Mouse (Mus musculus): ENCODE measurements at regions not wholly inside any gene's neighbourhood (a gene's known extent, or its start where the extent isn't known, plus 50 kb on each side); places are given as distances from the start of the nearest gene placed in this dataset.

- Histone ChIP-seq H3K4me1 (replicated peaks; ENCODE audit: control insufficient read depth, insufficient read depth) (0 out of 2 replicates have a peak, but pooled peaks cover 4% of the 10 kb centered on the region), H3K36me3 (ENCODE audit: control insufficient read depth, insufficient read depth, low read length) (no peaks in the 10 kb centered on the region), H3K4me3 (ENCODE audit: low read depth, low read length) (no peak overlapping the region), H3K27ac (replicated peaks) (no peak overlapping the region), H3K9ac (ENCODE audit: low read length) (no peak overlapping the region), H3K4me2 (replicated peaks; ENCODE audit: low read depth) (no peak overlapping the region), H3K27me3 (ENCODE audit: control insufficient read depth, insufficient read depth, low read length) (no peaks in the 10 kb centered on the region), H3K9me3 (ENCODE audit: control insufficient read depth, low read length) (no peaks in the 10 kb centered on the region)
- TF ChIP-seq EP300 (optimal IDR thresholded peaks at IDR 0.05) (no peak), CTCF (IDR thresholded peaks at IDR 0.05; ENCODE audit: low read depth) (no peak)
- ATAC-seq (ENCODE audit: low FRiP score, low TSS enrichment): no peak
- 66% methylated on average over 5 of the region's 5 CpGs for WGBS
- no peak for DNase-seq (ENCODE audit: low spot score)
These were observed 197.8 kb upstream of the Kbtbd8 start for GRCm38 (mm10) chr6:94919194-94919743.

GRCm38 (mm10) chr6:94915842-94916620, 201.0 kb upstream of the Kbtbd8 start:
- no peaks in the 10 kb centered on the region for H3K9me3 ChIP-seq (ENCODE audit: control insufficient read depth, low read length)
- H3K36me3 ChIP-seq (ENCODE audit: control insufficient read depth, insufficient read depth, low read length): no peaks in the 10 kb centered on the region
- TF ChIP-seq CTCF (IDR thresholded peaks at IDR 0.05; ENCODE audit: low read depth): no peak
- no peak for TF ChIP-seq EP300 (optimal IDR thresholded peaks at IDR 0.05)
- no peak overlapping the region for H3K4me3 ChIP-seq (ENCODE audit: low read depth, low read length)
- ATAC-seq (ENCODE audit: low FRiP score, low TSS enrichment) (peak; percentile 92), DNase-seq (ENCODE audit: low spot score) (peak; percentile 90)
- H3K9ac ChIP-seq (ENCODE audit: low read length): no peak overlapping the region
- no peak overlapping the region for H3K4me2 ChIP-seq (replicated peaks; ENCODE audit: low read depth)
- 27% methylated on average over 8 of the region's 8 CpGs for WGBS
- H3K27ac ChIP-seq (replicated peaks): 0 out of 2 replicates have a peak overlapping the region, but pooled peaks have one; percentile 36
- H3K27me3 ChIP-seq (ENCODE audit: control insufficient read depth, insufficient read depth, low read length): no peaks in the 10 kb centered on the region
- H3K4me1 ChIP-seq (replicated peaks; ENCODE audit: control insufficient read depth, insufficient read depth): 0 out of 2 replicates have a peak, but pooled peaks cover 6% of the 10 kb centered on the region

GRCm38 (mm10) chr6:94911836-94912235, 205.2 kb upstream of the Kbtbd8 start:
- no peak for TF ChIP-seq CTCF (IDR thresholded peaks at IDR 0.05; ENCODE audit: low read depth)
- no peak for TF ChIP-seq EP300 (optimal IDR thresholded peaks at IDR 0.05)
- Histone ChIP-seq H3K9ac (ENCODE audit: low read length) (no peak overlapping the region), H3K4me3 (ENCODE audit: low read depth, low read length) (no peak overlapping the region), H3K4me2 (replicated peaks; ENCODE audit: low read depth) (no peak overlapping the region), H3K9me3 (ENCODE audit: control insufficient read depth, low read length) (no peaks in the 10 kb centered on the region), H3K27me3 (ENCODE audit: control insufficient read depth, insufficient read depth, low read length) (no peaks in the 10 kb centered on the region), H3K27ac (replicated peaks) (no peak overlapping the region), H3K36me3 (ENCODE audit: control insufficient read depth, insufficient read depth, low read length) (no peaks in the 10 kb centered on the region), H3K4me1 (replicated peaks; ENCODE audit: control insufficient read depth, insufficient read depth) (0 out of 2 replicates have a peak, but pooled peaks cover 6% of the 10 kb centered on the region)
- 68% methylated on average over 3 of the region's 3 CpGs for WGBS
- no peak for ATAC-seq (ENCODE audit: low FRiP score, low TSS enrichment)
- DNase-seq (ENCODE audit: low spot score): no peak

GRCm38 (mm10) chr6:94911374-94911773, 205.7 kb upstream of the Kbtbd8 start:
- DNase-seq (ENCODE audit: low spot score) (no peak), ATAC-seq (ENCODE audit: low FRiP score, low TSS enrichment) (no peak)
- no peak overlapping the region for H3K4me2 ChIP-seq (replicated peaks; ENCODE audit: low read depth)
- no peak overlapping the region for H3K27ac ChIP-seq (replicated peaks)
- no peaks in the 10 kb centered on the region for H3K36me3 ChIP-seq (ENCODE audit: control insufficient read depth, insufficient read depth, low read length)
- 58% methylated on average over 9 of the region's 9 CpGs for WGBS
- H3K27me3 ChIP-seq (ENCODE audit: control insufficient read depth, insufficient read depth, low read length): no peaks in the 10 kb centered on the region
- no peak for TF ChIP-seq CTCF (IDR thresholded peaks at IDR 0.05; ENCODE audit: low read depth)
- TF ChIP-seq EP300 (optimal IDR thresholded peaks at IDR 0.05): no peak
- no peak overlapping the region for H3K9ac ChIP-seq (ENCODE audit: low read length)
- H3K4me3 ChIP-seq (ENCODE audit: low read depth, low read length): no peak overlapping the region
- H3K4me1 ChIP-seq (replicated peaks; ENCODE audit: control insufficient read depth, insufficient read depth): 0 out of 2 replicates have a peak, but pooled peaks cover 5% of the 10 kb centered on the region
- H3K9me3 ChIP-seq (ENCODE audit: control insufficient read depth, low read length): no peaks in the 10 kb centered on the region

- no peaks in the 10 kb centered on the region; the same call in 1 of the 2 replicates for H3K4me1 ChIP-seq (replicated peaks; ENCODE audit: control insufficient read depth, insufficient read depth)
- no peak overlapping the region for H3K9ac ChIP-seq (ENCODE audit: low read length)
- TF ChIP-seq CTCF (IDR thresholded peaks at IDR 0.05; ENCODE audit: low read depth) (no peak), EP300 (optimal IDR thresholded peaks at IDR 0.05) (no peak)
- no peak overlapping the region for H3K4me2 ChIP-seq (replicated peaks; ENCODE audit: low read depth)
- H3K36me3 ChIP-seq (ENCODE audit: control insufficient read depth, insufficient read depth, low read length): no peaks in the 10 kb centered on the region
- H3K9me3 ChIP-seq (ENCODE audit: control insufficient read depth, low read length): no peaks in the 10 kb centered on the region
- no peaks in the 10 kb centered on the region for H3K27me3 ChIP-seq (ENCODE audit: control insufficient read depth, insufficient read depth, low read length)
- 24% methylated on average over 4 of the region's 4 CpGs for WGBS
- H3K4me3 ChIP-seq (ENCODE audit: low read depth, low read length): no peak overlapping the region
- peak; percentile 51 for DNase-seq (ENCODE audit: low spot score)
- ATAC-seq (ENCODE audit: low FRiP score, low TSS enrichment): peak; percentile 69
- H3K27ac ChIP-seq (replicated peaks): no peak overlapping the region
These were observed 200.9 kb upstream of the Lrig1 start for GRCm38 (mm10) chr6:94900862-94901261.

GRCm38 (mm10) chr6:94898881-94899280, 198.9 kb upstream of the Lrig1 start:
- WGBS: 72% methylated on average over 9 of the region's 9 CpGs
- Histone ChIP-seq H3K27ac (replicated peaks) (no peak overlapping the region), H3K9ac (ENCODE audit: low read length) (no peak overlapping the region), H3K9me3 (ENCODE audit: control insufficient read depth, low read length) (no peaks in the 10 kb centered on the region), H3K4me1 (replicated peaks; ENCODE audit: control insufficient read depth, insufficient read depth) (no peaks in the 10 kb centered on the region; the same call in 1 of the 2 replicates), H3K4me2 (replicated peaks; ENCODE audit: low read depth) (no peak overlapping the region), H3K36me3 (ENCODE audit: control insufficient read depth, insufficient read depth, low read length) (no peaks in the 10 kb centered on the region), H3K27me3 (ENCODE audit: control insufficient read depth, insufficient read depth, low read length) (no peaks in the 10 kb centered on the region), H3K4me3 (ENCODE audit: low read depth, low read length) (no peak overlapping the region)
- DNase-seq (ENCODE audit: low spot score) (no peak), ATAC-seq (ENCODE audit: low FRiP score, low TSS enrichment) (no peak)
- no peak for TF ChIP-seq CTCF (IDR thresholded peaks at IDR 0.05; ENCODE audit: low read depth)
- no peak for TF ChIP-seq EP300 (optimal IDR thresholded peaks at IDR 0.05)

Data from stomach, postnatal 0 days (tissue).